Mouse (Mus musculus) intestine, embryonic 16.5 days (tissue): ENCODE data around the gene Galnt6. TPM values are rescaled to one million over a fixed set of nuclear protein-coding genes. Genes with fewer than 3 reads are reported as not detected.

ENCODE experiments used
- ATAC-seq: fragments of 200-750 bp; cut with Nextera tagmentation; 2 replicates; pipeline ENCODE4 v1.8.0; 2017; ENCODE audit warnings: moderate TSS enrichment, moderate library complexity
- H3K27ac ChIP-seq: fragments of 300-500 bp; sonication (generic); 2 replicates; pipeline ENCODE4 v1.5.1; 2014; ENCODE audit warnings: mild to moderate bottlenecking, low read length
- H3K27me3 ChIP-seq: fragments of 300-500 bp; sonication (generic); replicated peaks from 2 replicates; pipeline ENCODE4 v1.6.1; 2014; ENCODE audit warnings: low read length, control low read depth, mixed read lengths; ENCODE audit not compliant: control insufficient read depth, insufficient read depth
- H3K36me3 ChIP-seq: fragments of 300-500 bp; sonication (generic); 2 replicates; pipeline ENCODE4 v1.6.1; 2014; ENCODE audit warnings: low read length, control low read depth; ENCODE audit not compliant: control insufficient read depth, insufficient read depth
- H3K4me1 ChIP-seq: fragments of 300-500 bp; sonication (generic); 2 replicates; pipeline ENCODE4 v1.6.1; 2014; ENCODE audit warnings: low read length, control low read depth, mixed read lengths; ENCODE audit not compliant: control insufficient read depth, insufficient read depth
- H3K4me2 ChIP-seq: fragments of 300-500 bp; sonication (generic); 2 replicates; pipeline ENCODE4 v1.6.1; 2014; ENCODE audit warnings: low read depth, low read length, control low read depth
- H3K4me3 ChIP-seq: fragments of 300-500 bp; sonication (generic); 2 replicates; pipeline ENCODE4 v1.5.1; 2014; ENCODE audit warnings: mild to moderate bottlenecking, low read length
- H3K9ac ChIP-seq: fragments of 300-500 bp; sonication (generic); 2 replicates; pipeline ENCODE4 v1.6.1; 2014; ENCODE audit warnings: low read depth, low read length
- H3K9me3 ChIP-seq: fragments of 300-500 bp; sonication (generic); 2 replicates; pipeline ENCODE4 v1.6.1; 2016; ENCODE audit warnings: low read length, control low read depth; ENCODE audit not compliant: control insufficient read depth
- WGBS: fragments of 180-500 bp; shearing (Covaris S2); extraction: QIAGEN DNeasy Blood & Tissue Kit; methylation state at CpG from one replicate; pipeline ENCODE4 v1.1.7; 2014; 5-methylcytosine and 5-hydroxymethylcytosine counted together
- polyA plus RNA-seq: library from polyadenylated mRNA; unstranded; fragments of >200 nt; fragmentation: Nextera tagmentation; extraction: Ambion mirVana; gene quantifications from 2 replicates; pipeline ENCODE4 v1.2.1, GENCODE M21; 2015

The Galnt6 gene
- polyA plus RNA-seq, 1 experiment from 2014 or later: 7.6 TPM

DNA sequence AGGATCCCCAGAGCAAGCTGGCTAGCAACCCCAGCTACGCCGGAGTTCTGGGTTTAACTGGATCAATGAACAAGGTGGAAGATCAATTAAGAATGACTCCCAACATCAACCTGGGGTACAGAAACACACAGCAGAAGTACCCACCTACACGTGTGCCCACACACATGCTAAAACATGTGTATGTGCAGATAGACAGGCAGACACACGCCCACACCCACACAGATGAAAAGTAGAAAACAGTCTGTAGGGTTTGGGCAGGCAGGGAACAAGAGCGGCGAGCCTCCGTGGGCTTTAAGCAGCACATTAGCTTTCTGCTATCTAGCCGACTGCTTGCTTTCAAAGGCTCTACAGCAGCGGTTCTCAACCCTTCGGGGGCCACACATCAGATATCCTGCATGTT lies 28.1 kb downstream of the Galnt6 start:
- ATAC-seq: no peak
- H3K4me2 ChIP-seq: no peak overlapping the region
- 67% methylated on average over 10 of the region's 10 CpGs for WGBS
- H3K36me3 ChIP-seq: no peaks in the 10 kb centered on the region
- no peak overlapping the region for H3K27ac ChIP-seq
- no peaks in the 10 kb centered on the region for H3K27me3 ChIP-seq
- no peaks in the 10 kb centered on the region for H3K9me3 ChIP-seq
- no peak overlapping the region for H3K4me3 ChIP-seq
- no peak overlapping the region for H3K9ac ChIP-seq
- no peaks in the 10 kb centered on the region for H3K4me1 ChIP-seq

GRCm38 (mm10) chr15:100700424-100700823 lies 28.8 kb downstream of the Galnt6 start:
- no peaks in the 10 kb centered on the region for H3K36me3 ChIP-seq
- 65% methylated on average over 5 of the region's 5 CpGs for WGBS
- no peak overlapping the region for H3K4me3 ChIP-seq
- H3K27ac ChIP-seq: no peak overlapping the region
- H3K27me3 ChIP-seq: no peaks in the 10 kb centered on the region
- no peak overlapping the region for H3K4me2 ChIP-seq
- H3K4me1 ChIP-seq: no peaks in the 10 kb centered on the region
- no peak overlapping the region for H3K9ac ChIP-seq
- no peak for ATAC-seq
- H3K9me3 ChIP-seq: no peaks in the 10 kb centered on the region

GRCm38 (mm10) chr15:100699386-100699785 lies 29.8 kb downstream of the Galnt6 start:
- H3K36me3 ChIP-seq: no peaks in the 10 kb centered on the region
- H3K27me3 ChIP-seq: no peaks in the 10 kb centered on the region
- WGBS: 73% methylated on average over 6 of the region's 6 CpGs
- no peaks in the 10 kb centered on the region for H3K9me3 ChIP-seq
- H3K27ac ChIP-seq: no peak overlapping the region
- no peak overlapping the region for H3K9ac ChIP-seq
- no peak overlapping the region for H3K4me2 ChIP-seq
- no peak for ATAC-seq
- no peak overlapping the region for H3K4me3 ChIP-seq
- no peaks in the 10 kb centered on the region for H3K4me1 ChIP-seq

- 70% methylated on average over 10 of the region's 10 CpGs for WGBS
- ATAC-seq: no peak
- Histone ChIP-seq H3K9ac (no peak overlapping the region), H3K9me3 (no peaks in the 10 kb centered on the region), H3K4me1 (no peaks in the 10 kb centered on the region), H3K36me3 (no peaks in the 10 kb centered on the region), H3K4me2 (no peak overlapping the region), H3K27ac (no peak overlapping the region), H3K4me3 (no peak overlapping the region), H3K27me3 (no peaks in the 10 kb centered on the region)
These were observed 31.1 kb downstream of the Galnt6 start for GRCm38 (mm10) chr15:100698078-100698477.

GRCm38 (mm10) chr15:100694406-100694805 lies 34.8 kb downstream of the Galnt6 start:
- no peak overlapping the region for H3K4me3 ChIP-seq
- H3K4me2 ChIP-seq: no peak overlapping the region
- ATAC-seq: no peak
- H3K27me3 ChIP-seq: no peaks in the 10 kb centered on the region
- WGBS: 90% methylated on average over 9 of the region's 9 CpGs
- H3K9ac ChIP-seq: no peak overlapping the region
- no peaks in the 10 kb centered on the region for H3K36me3 ChIP-seq
- peaks cover 6% of the 10 kb centered on the region for H3K9me3 ChIP-seq
- H3K4me1 ChIP-seq: no peaks in the 10 kb centered on the region
- H3K27ac ChIP-seq: no peak overlapping the region

DNA sequence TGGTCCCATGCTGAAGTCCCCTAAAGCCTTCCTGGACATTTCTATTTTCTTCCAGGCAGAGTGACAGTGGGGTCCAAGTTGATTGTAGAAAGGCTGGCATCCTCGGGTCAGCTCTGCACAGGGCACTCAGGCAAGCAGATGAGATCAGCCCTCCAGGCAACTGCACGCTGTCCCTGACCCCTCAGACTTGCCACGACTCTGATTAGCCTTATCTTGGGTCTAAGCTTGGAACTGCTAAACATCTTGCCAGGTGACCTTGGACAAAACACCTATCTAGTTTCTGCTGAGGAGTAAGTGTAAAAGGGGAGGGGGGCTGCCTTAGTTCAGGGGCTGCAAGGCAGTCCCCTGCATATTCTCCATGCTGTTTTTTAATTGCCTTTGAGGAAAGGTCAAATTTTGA lies 37.2 kb downstream of the Galnt6 start:
- ATAC-seq: no peak
- WGBS: 45% methylated on average over 3 of the region's 3 CpGs

DNA sequence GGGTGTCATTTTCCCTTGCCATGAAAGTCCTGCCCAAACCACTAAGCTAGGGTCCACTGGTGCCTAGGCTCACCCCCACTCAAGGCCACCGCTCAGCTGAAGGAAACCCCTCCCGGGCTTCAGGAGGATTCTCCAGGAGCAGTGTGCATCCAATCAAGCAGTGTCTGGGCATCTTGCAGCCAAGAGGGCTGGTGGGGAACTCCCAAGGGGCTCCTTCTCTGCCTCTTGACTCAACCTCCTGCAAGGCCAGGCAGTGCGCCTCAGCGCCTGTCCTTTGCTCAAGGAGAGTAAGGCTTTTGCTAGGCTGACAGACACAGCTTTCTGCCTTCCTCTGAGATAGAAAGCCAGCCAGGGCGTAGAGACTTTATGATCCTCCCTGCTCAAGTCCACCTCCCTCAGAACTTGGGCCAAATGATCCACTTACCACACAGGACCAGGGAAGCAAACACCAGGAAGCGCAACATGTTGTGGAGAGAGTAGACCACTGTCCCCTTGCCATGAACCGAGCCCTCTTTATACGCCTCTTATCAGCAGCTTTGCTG lies 41.7 kb downstream of the Galnt6 start, which contains the start of gene Cela1:
Gene Cela1 (minus strand): TSS at position 492 of the 542 bp plus-strand sequence.
- H3K9ac ChIP-seq: peak within 1 kb of the TSS; percentile 38; the same call in 1 of the 2 replicates
- H3K4me3 ChIP-seq: peak within 1 kb of the TSS; percentile 11; the same call in 1 of the 2 replicates
- 0 out of 2 replicates have a peak within 1 kb of the TSS, but pooled peaks have one; percentile 34 for H3K27ac ChIP-seq
- peaks cover 8% of the 10 kb centered on the region for H3K4me1 ChIP-seq
- H3K4me2 ChIP-seq: 0 out of 2 replicates have a peak within 1 kb of the TSS, but pooled peaks have one; percentile 11
- WGBS: 50% methylated on average over 8 of the region's 8 CpGs
- no peaks in the 10 kb centered on the region for H3K27me3 ChIP-seq
- no peak for ATAC-seq
- H3K36me3 ChIP-seq: no peaks in the 10 kb centered on the region
- peaks cover 6% of the 10 kb centered on the region for H3K9me3 ChIP-seq

More for the DNA sequence above, 37.2 kb downstream of the Galnt6 start:
- peaks cover 6% of the 10 kb centered on the region for H3K9me3 ChIP-seq
- H3K36me3 ChIP-seq: no peaks in the 10 kb centered on the region
- no peak overlapping the region for H3K4me3 ChIP-seq
- H3K4me1 ChIP-seq: peaks cover 6% of the 10 kb centered on the region
- no peak overlapping the region for H3K4me2 ChIP-seq
- H3K27ac ChIP-seq: no peak overlapping the region
- H3K27me3 ChIP-seq: no peaks in the 10 kb centered on the region
- H3K9ac ChIP-seq: no peak overlapping the region

GRCm38 (mm10) chr15:100686989-100687388 lies 42.2 kb downstream of the Galnt6 start:
- peaks cover 6% of the 10 kb centered on the region for H3K9me3 ChIP-seq
- H3K27me3 ChIP-seq: no peaks in the 10 kb centered on the region
- H3K4me3 ChIP-seq: peak overlapping the region; percentile 11; the same call in 1 of the 2 replicates
- ATAC-seq: peak; percentile 41; the same call in 1 of the 2 replicates
- H3K9ac ChIP-seq: peak overlapping the region; percentile 38; the same call in 1 of the 2 replicates
- 22% methylated on average over 12 of the region's 12 CpGs for WGBS
- no peak overlapping the region for H3K27ac ChIP-seq
- no peak overlapping the region for H3K4me2 ChIP-seq
- H3K36me3 ChIP-seq: no peaks in the 10 kb centered on the region
- H3K4me1 ChIP-seq: peaks cover 8% of the 10 kb centered on the region

- Histone ChIP-seq H3K4me2 (no peak overlapping the region), H3K9me3 (peaks cover 6% of the 10 kb centered on the region), H3K27ac (no peak overlapping the region), H3K4me3 (no peak overlapping the region), H3K27me3 (no peaks in the 10 kb centered on the region), H3K9ac (no peak overlapping the region), H3K4me1 (peaks cover 8% of the 10 kb centered on the region), H3K36me3 (no peaks in the 10 kb centered on the region)
- 83% methylated on average over 6 of the region's 6 CpGs for WGBS
- no peak for ATAC-seq
These were observed 42.7 kb downstream of the Galnt6 start for GRCm38 (mm10) chr15:100686434-100686833.

DNA sequence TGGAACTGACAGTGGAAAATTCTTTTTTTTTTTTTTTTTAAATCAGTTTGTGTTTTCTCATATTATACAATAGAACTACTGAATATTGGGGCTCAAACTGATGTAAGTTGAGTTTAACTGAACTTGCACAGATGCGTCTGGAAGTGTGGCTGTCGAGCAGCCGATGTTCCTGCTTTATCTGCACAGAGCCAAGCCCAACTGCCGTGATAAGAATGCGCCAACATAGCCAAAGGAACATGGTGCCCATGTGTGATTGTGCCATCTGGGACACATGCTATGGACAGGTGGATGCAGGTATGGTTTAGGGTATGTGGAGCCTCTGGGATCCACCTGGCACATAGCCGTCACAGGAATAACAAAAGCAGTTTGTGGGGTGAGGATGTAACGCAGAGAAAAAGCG lies 43.3 kb downstream of the Galnt6 start:
- H3K4me2 ChIP-seq: no peak overlapping the region
- ATAC-seq: no peak
- H3K27ac ChIP-seq: no peak overlapping the region
- WGBS: 79% methylated on average over 8 of the region's 8 CpGs
- no peaks in the 10 kb centered on the region for H3K36me3 ChIP-seq
- peaks cover 11% of the 10 kb centered on the region for H3K4me1 ChIP-seq
- no peak overlapping the region for H3K4me3 ChIP-seq
- peaks cover 4% of the 10 kb centered on the region for H3K9me3 ChIP-seq
- no peaks in the 10 kb centered on the region for H3K27me3 ChIP-seq
- H3K9ac ChIP-seq: no peak overlapping the region
